Mouse (Mus musculus): Measurements from ENCODE around the gene Syvn1. TPM values are rescaled to one million over a fixed set of nuclear protein-coding genes. Genes with fewer than 3 reads are reported as not detected.

Syvn1 gene
- polyA plus RNA-seq, 1 experiment from 2014 or later = 19.0 TPM

Small RNA genes within 50 kb of the gene (microRNA-seq; reads per million reads assigned to microRNA genes)
- gene Mir6988 = 0.74 reads per million

Other genes starting within 250 kb of the Syvn1 start
- 13.9 and 14.0 TPM in 2 replicates for gene Frmd8, start 171.3 kb upstream of the Syvn1 start, polyA plus RNA-seq (2015; fragmentation: Nextera tagmentation; extraction: Ambion mirVana)
- 6.3 and 6.9 TPM in 2 replicates for gene Slc25a45, start 168.8 kb upstream of the Syvn1 start, polyA plus RNA-seq (2015; fragmentation: Nextera tagmentation; extraction: Ambion mirVana)
- gene Tigd3, start 152.4 kb upstream of the Syvn1 start, polyA plus RNA-seq (2015; fragmentation: Nextera tagmentation; extraction: Ambion mirVana) = 2.3 and 2.6 TPM in 2 replicates
- gene Dpf2, start 133.6 kb upstream of the Syvn1 start, polyA plus RNA-seq (2015; fragmentation: Nextera tagmentation; extraction: Ambion mirVana) = 48.4 and 52.8 TPM in 2 replicates
- gene Cdc42ep2, start 121.8 kb upstream of the Syvn1 start, polyA plus RNA-seq (2015; fragmentation: Nextera tagmentation; extraction: Ambion mirVana) = 2.9 and 3.6 TPM in 2 replicates
- 47.2 and 48.6 TPM in 2 replicates for gene Pola2, start 82.4 kb upstream of the Syvn1 start, polyA plus RNA-seq (2015; fragmentation: Nextera tagmentation; extraction: Ambion mirVana)
- 0.06 TPM in 2 replicates for gene Slc22a20, start 60.4 kb upstream of the Syvn1 start, polyA plus RNA-seq (2015; fragmentation: Nextera tagmentation; extraction: Ambion mirVana)
- gene Capn1, start 30.7 kb upstream of the Syvn1 start, polyA plus RNA-seq (2015; fragmentation: Nextera tagmentation; extraction: Ambion mirVana) = 22.2 and 23.4 TPM in 2 replicates
- gene Mrpl49, start 11.2 kb downstream of the Syvn1 start, polyA plus RNA-seq (2015; fragmentation: Nextera tagmentation; extraction: Ambion mirVana) = 37.4 and 38.5 TPM in 2 replicates
- gene Fau, start 11.3 kb downstream of the Syvn1 start, polyA plus RNA-seq (2015; fragmentation: Nextera tagmentation; extraction: Ambion mirVana) = 440 and 454 TPM in 2 replicates
- gene Znhit2, start 14.6 kb downstream of the Syvn1 start, polyA plus RNA-seq (2015; fragmentation: Nextera tagmentation; extraction: Ambion mirVana) = 15.3 and 17.7 TPM in 2 replicates
- gene Tm7sf2, start 21.8 kb downstream of the Syvn1 start, polyA plus RNA-seq (2015; fragmentation: Nextera tagmentation; extraction: Ambion mirVana) = 48.0 and 53.7 TPM in 2 replicates
- 27.8 and 28.9 TPM in 2 replicates for gene Vps51, start 30.7 kb downstream of the Syvn1 start, polyA plus RNA-seq (2015; fragmentation: Nextera tagmentation; extraction: Ambion mirVana)
- gene Tmem262, start 33.5 kb downstream of the Syvn1 start, polyA plus RNA-seq (2015; fragmentation: Nextera tagmentation; extraction: Ambion mirVana) = not detected in 2 replicates
- gene Gm28374, start 35.7 kb downstream of the Syvn1 start, polyA plus RNA-seq (2015; fragmentation: Nextera tagmentation; extraction: Ambion mirVana) = 0.38 and 0.41 TPM in 2 replicates
- gene Zfpl1, start 38.4 kb downstream of the Syvn1 start, polyA plus RNA-seq (2015; fragmentation: Nextera tagmentation; extraction: Ambion mirVana) = 19.2 and 21.8 TPM in 2 replicates
- 28.9 and 32.5 TPM in 2 replicates for gene Cdca5, start 38.4 kb downstream of the Syvn1 start, polyA plus RNA-seq (2015; fragmentation: Nextera tagmentation; extraction: Ambion mirVana)
- gene AC131692.1, start 47.8 kb downstream of the Syvn1 start, polyA plus RNA-seq (2015; fragmentation: Nextera tagmentation; extraction: Ambion mirVana) = 0.20 and 0.48 TPM in 2 replicates
- 2.5 TPM in 2 replicates for gene Naaladl1, start 59.2 kb downstream of the Syvn1 start, polyA plus RNA-seq (2015; fragmentation: Nextera tagmentation; extraction: Ambion mirVana)
- gene Sac3d1, start 72.1 kb downstream of the Syvn1 start, polyA plus RNA-seq (2015; fragmentation: Nextera tagmentation; extraction: Ambion mirVana) = 16.5 and 16.8 TPM in 2 replicates
- gene Snx15, start 81.7 kb downstream of the Syvn1 start, polyA plus RNA-seq (2015; fragmentation: Nextera tagmentation; extraction: Ambion mirVana) = 54.8 and 61.2 TPM in 2 replicates
- 0.09 and 0.66 TPM in 2 replicates for gene Batf2, start 94.4 kb downstream of the Syvn1 start, polyA plus RNA-seq (2015; fragmentation: Nextera tagmentation; extraction: Ambion mirVana)
- 23.5 and 25.1 TPM in 2 replicates for gene Arl2, start 95.0 kb downstream of the Syvn1 start, polyA plus RNA-seq (2015; fragmentation: Nextera tagmentation; extraction: Ambion mirVana)
- not detected in 2 replicates for gene Majin, start 137.8 kb downstream of the Syvn1 start, polyA plus RNA-seq (2015; fragmentation: Nextera tagmentation; extraction: Ambion mirVana)
- not detected in 2 replicates for gene Gpha2, start 179.8 kb downstream of the Syvn1 start, polyA plus RNA-seq (2015; fragmentation: Nextera tagmentation; extraction: Ambion mirVana)
- 3.5 and 3.7 TPM in 2 replicates for gene Ppp2r5b, start 189.3 kb downstream of the Syvn1 start, polyA plus RNA-seq (2015; fragmentation: Nextera tagmentation; extraction: Ambion mirVana)
- 4.9 and 6.1 TPM in 2 replicates for gene Atg2a, start 195.1 kb downstream of the Syvn1 start, polyA plus RNA-seq (2015; fragmentation: Nextera tagmentation; extraction: Ambion mirVana)
- 62.1 and 68.6 TPM in 2 replicates for gene Ehd1, start 230.1 kb downstream of the Syvn1 start, polyA plus RNA-seq (2015; fragmentation: Nextera tagmentation; extraction: Ambion mirVana)

Data from liver, embryonic 16.5 days (tissue).